Mouse (Mus musculus) kidney, adult 2 months (tissue): ENCODE measurements at regions not wholly inside any gene's neighbourhood (a gene's known extent, or its start where the extent isn't known, plus 50 kb on each side); places are given as distances from the start of the nearest gene placed in this dataset.

Source experiments
- DNase-seq: peaks from one replicate; pipeline ENCODE4 v3.0.0; 2021
- H3K27ac ChIP-seq: fragments of 200-500 bp; 2 replicates; pipeline ENCODE4 v1.5.1; 2012; ENCODE audit warnings: low read depth, low read length, control low read depth, inconsistent platforms; ENCODE audit not compliant: insufficient read depth
- H3K27me3 ChIP-seq: fragments of 200-500 bp; replicated peaks from 2 replicates; pipeline ENCODE4 v1.6.1; 2012; ENCODE audit warnings: mild to moderate bottlenecking, moderate library complexity, low read length, inconsistent platforms; ENCODE audit not compliant: control insufficient read depth, insufficient read depth
- H3K36me3 ChIP-seq: fragments of 200-500 bp; 2 replicates; pipeline ENCODE4 v1.6.1; 2012; ENCODE audit warnings: mild to moderate bottlenecking, moderate library complexity, low read length, inconsistent platforms; ENCODE audit not compliant: control insufficient read depth, insufficient read depth
- H3K4me1 ChIP-seq: fragments of 200-500 bp; 2 replicates; pipeline ENCODE4 v1.6.1; 2011; ENCODE audit warnings: low read length; ENCODE audit not compliant: control insufficient read depth, insufficient read depth
- H3K4me3 ChIP-seq: fragments of 200-500 bp; 2 replicates; pipeline ENCODE4 v1.5.1; 2011; ENCODE audit warnings: mild to moderate bottlenecking, low read depth, low read length, control low read depth; ENCODE audit not compliant: insufficient read depth
- CTCF ChIP-seq: fragments of 200-500 bp; conservative IDR thresholded peaks from 2 replicates; pipeline ENCODE4 v1.5.1; 2011; ENCODE audit warnings: low read depth, mild to moderate bottlenecking, control low read depth, low read length, moderate library complexity, mixed read lengths; ENCODE audit not compliant: insufficient read depth, insufficient read length
- POLR2A ChIP-seq: fragments of 200-500 bp; IDR thresholded peaks from one replicate; pipeline ENCODE4 v1.6.1; 2011; ENCODE audit warnings: low read depth, low read length, control low read depth
- WGBS: fragments of 180-500 bp; shearing (Covaris S2); methylation state at CpG from one replicate; pipeline ENCODE4 v1.1.7; 2018; 5-methylcytosine and 5-hydroxymethylcytosine counted together

DNA sequence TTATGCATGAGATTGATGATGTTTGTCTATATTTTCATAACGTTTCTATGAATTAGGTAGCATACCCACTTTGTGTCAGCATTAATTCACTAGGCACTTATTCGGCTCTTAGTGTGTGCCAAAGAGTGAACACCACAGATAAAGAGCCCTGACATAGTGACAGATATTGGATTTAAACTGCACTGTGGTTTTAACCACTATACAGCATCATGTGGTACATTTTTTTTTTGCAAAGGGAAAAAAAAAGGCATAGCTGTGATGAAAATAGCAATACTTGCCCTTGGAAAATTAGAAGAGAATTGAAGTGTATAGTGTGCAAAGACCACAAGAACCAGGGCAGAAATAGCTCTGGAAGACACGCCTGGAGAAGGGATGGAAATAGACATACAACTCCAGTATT lies 153.4 kb upstream of the Gpc6 start:
- WGBS: 87% methylated on average over 3 of the region's 3 CpGs
- Histone ChIP-seq H3K4me3 (no peak overlapping the region), H3K4me1 (no peaks in the 10 kb centered on the region), H3K36me3 (no peaks in the 10 kb centered on the region), H3K27ac (no peak overlapping the region), H3K27me3 (no peaks in the 10 kb centered on the region)
- TF ChIP-seq CTCF (no peak), POLR2A (no peak)
- no peak for DNase-seq

DNA sequence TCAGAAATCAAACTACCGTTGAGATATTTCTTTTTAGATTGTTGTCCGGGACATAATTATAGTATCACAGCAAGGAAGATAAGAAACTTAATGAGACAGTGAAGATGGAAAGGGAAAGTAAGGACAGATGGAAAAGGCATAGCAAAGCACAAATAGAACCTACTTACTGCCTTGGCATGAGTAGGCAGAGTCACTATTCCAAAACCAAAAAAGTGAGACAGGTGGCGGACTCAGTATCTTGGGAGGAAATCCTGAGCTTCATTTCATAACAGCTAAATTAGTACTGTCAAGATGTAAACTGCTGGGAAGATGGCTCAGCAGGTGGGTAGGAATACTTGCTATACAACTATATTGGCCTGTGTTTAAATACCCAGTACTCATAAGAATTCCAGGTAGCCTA lies 145.5 kb upstream of the Gpc6 start:
- no peak for DNase-seq
- 95% methylated on average over 3 of the region's 3 CpGs for WGBS
- no peak overlapping the region for H3K27ac ChIP-seq

DNA sequence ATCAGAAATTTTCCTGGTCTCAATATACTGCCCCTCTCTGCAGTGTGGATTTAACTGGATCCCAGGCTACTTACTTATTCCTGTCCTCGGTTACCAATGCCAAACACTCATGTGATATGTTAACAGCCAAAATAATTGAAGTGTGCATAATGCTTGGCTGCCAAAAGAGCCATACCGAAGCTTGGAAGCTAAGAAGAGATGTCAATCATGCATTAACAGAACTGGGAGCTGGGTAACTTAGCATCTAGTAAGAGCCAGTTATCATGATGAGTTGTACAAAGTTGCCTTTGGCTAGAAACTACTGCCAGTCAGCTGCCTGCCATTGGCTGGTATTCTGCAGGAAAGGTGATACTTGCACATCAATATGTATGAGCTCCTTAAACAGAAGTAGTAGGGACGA lies 141.3 kb upstream of the Gpc6 start:
- TF ChIP-seq CTCF (no peak), POLR2A (no peak)

More for the DNA sequence above, 145.5 kb upstream of the Gpc6 start:
- Histone ChIP-seq H3K27me3 (no peaks in the 10 kb centered on the region), H3K4me1 (no peaks in the 10 kb centered on the region), H3K4me3 (no peak overlapping the region), H3K36me3 (no peaks in the 10 kb centered on the region)
- TF ChIP-seq POLR2A (no peak), CTCF (no peak)

DNA sequence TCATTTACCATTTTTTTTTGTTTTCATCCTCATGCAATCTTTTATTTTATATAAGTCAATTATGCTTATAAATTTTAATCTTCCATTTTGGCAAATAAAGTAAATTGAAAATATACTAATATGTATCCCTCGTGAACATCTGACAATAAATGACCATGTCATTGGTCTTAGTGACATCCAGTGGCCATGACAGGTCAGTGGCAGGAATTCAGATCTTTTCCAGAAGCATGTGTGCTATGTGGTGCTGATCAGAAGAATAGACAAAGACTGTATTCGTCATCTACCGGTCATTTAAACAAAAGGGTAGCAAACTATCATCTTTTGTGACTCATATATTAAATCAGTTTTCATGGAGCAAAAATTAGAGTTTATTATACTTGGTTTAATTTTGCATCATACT lies 118.6 kb upstream of the Gpc6 start:
- no peaks in the 10 kb centered on the region for H3K4me1 ChIP-seq
- H3K27me3 ChIP-seq: no peaks in the 10 kb centered on the region
- no peak for DNase-seq
- no peak overlapping the region for H3K4me3 ChIP-seq
- H3K36me3 ChIP-seq: no peaks in the 10 kb centered on the region
- no peak for TF ChIP-seq CTCF
- TF ChIP-seq POLR2A: no peak
- no peak overlapping the region for H3K27ac ChIP-seq
- WGBS: 78% methylated on average over 3 of the region's 3 CpGs

More for the DNA sequence above, 141.3 kb upstream of the Gpc6 start:
- no peak for DNase-seq
- no peaks in the 10 kb centered on the region for H3K36me3 ChIP-seq
- H3K4me1 ChIP-seq: no peaks in the 10 kb centered on the region
- no peak overlapping the region for H3K4me3 ChIP-seq
- H3K27ac ChIP-seq: no peak overlapping the region
- H3K27me3 ChIP-seq: no peaks in the 10 kb centered on the region
- WGBS: 52% methylated on average over 3 of the region's 3 CpGs

DNA sequence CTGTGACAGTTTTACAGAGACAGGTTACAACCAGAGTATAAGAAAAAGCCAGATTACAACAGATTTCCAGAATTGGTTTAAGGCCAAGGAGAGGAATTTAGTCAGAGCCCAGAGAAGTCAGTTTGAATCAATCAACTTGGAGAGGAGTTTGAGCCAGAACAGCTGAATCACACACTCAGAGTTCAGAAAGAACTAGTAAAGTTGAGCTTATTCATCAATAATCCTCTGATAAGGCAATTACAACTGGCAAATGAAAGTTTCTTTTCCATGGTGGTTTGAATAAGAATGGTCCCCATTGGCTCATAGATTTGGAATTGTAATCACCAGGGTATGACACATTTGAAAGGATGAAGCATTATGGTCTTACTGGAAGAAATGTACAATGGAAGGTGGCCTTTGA lies 116.5 kb upstream of the Gpc6 start:
- TF ChIP-seq CTCF (no peak), POLR2A (no peak)

DNA sequence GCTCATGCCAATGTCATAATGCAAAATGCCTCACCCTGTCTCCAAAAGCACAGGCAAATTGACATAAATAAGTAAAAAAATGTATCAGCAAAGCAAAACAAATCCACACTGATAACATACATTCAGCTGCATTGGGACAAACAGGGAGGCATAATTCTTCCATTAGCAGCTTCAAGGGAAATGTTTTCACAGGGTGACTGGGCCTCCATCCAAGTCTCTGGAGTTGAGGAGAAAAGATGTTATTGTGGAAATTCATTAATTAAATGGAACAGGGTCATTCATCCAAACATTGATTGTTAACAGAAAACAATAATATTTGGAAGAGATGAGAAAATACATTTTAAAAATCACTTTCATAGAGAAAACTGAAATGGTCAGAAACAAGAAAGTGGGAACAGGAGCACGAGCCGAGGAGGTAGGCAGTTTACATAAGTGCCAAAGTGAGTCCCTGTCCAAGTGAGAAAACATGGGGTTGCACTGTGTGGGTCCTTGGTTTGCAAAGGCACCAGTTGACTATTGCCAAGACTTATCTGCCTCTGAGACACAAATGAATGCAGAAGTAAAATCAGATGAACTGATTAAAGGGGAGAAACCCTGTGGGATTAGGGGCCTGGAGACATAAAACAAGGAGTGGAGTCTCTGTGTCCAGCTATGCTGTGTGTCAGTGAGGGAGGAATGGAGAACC lies 114.3 kb upstream of the Gpc6 start:
- DNase-seq: no peak
- WGBS: 89% methylated on average over 2 of the region's 2 CpGs
- no peaks in the 10 kb centered on the region for H3K36me3 ChIP-seq
- no peaks in the 10 kb centered on the region for H3K27me3 ChIP-seq
- no peak overlapping the region for H3K4me3 ChIP-seq
- TF ChIP-seq CTCF (no peak), POLR2A (no peak)
- H3K4me1 ChIP-seq: no peaks in the 10 kb centered on the region
- no peak overlapping the region for H3K27ac ChIP-seq

More for the DNA sequence above, 116.5 kb upstream of the Gpc6 start:
- Histone ChIP-seq H3K4me3 (no peak overlapping the region), H3K36me3 (no peaks in the 10 kb centered on the region), H3K27ac (no peak overlapping the region), H3K27me3 (no peaks in the 10 kb centered on the region), H3K4me1 (no peaks in the 10 kb centered on the region)
- no peak for DNase-seq

DNA sequence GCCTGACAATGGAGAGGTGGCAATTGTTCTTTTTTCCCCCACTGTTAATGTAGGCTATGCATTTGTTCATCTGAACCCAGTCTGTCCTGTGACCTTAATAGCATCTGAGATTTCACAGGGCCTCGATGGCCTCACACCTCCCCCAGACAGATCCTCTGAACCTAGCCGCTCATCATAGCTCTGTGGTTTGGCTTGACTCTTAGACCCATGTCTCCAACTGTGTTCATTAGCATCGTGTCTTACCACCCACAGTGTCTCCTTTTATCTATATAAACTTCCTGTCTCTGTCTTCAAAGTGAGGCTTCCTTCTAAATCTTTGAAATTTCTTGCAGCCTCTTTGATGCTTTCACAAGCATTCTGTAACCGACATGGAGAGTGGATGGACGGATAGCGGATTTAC lies 87.9 kb upstream of the Gpc6 start:
- no peak for DNase-seq
- Histone ChIP-seq H3K27me3 (no peaks in the 10 kb centered on the region), H3K4me1 (no peaks in the 10 kb centered on the region), H3K4me3 (no peak overlapping the region), H3K36me3 (no peaks in the 10 kb centered on the region), H3K27ac (no peak overlapping the region)
- TF ChIP-seq CTCF (no peak), POLR2A (no peak)
- WGBS: 45% methylated on average over 6 of the region's 6 CpGs
